Mouse (Mus musculus) kidney, embryonic 16.5 days (tissue): ENCODE data around the gene Ccdc120. TPM values are rescaled to one million over a fixed set of nuclear protein-coding genes. Genes with fewer than 3 reads are reported as not detected.
"Not testable (repeated sequence)": the region's sequence is repeated elsewhere in the genome, so short reads cannot be mapped to it uniquely, and the experiment has no call there.

Source experiments
- ATAC-seq: fragments of 200-750 bp; cut with Nextera tagmentation; 2 replicates; pipeline ENCODE4 v1.8.0; 2017; ENCODE audit warnings: moderate TSS enrichment; ENCODE audit not compliant: low FRiP score, low TSS enrichment
- H3K27ac ChIP-seq: fragments of 300-500 bp; sonication (generic); 2 replicates; pipeline ENCODE4 v1.5.1; 2014; ENCODE audit warnings: low read length
- H3K27me3 ChIP-seq: fragments of 300-500 bp; sonication (generic); 2 replicates; pipeline ENCODE4 v1.6.1; 2014; ENCODE audit warnings: low read length, control low read depth, mixed read lengths; ENCODE audit not compliant: insufficient read depth
- H3K36me3 ChIP-seq: fragments of 300-500 bp; sonication (generic); 2 replicates; pipeline ENCODE4 v1.6.1; 2014; ENCODE audit warnings: low read length, control low read depth, mixed read lengths; ENCODE audit not compliant: insufficient read depth
- H3K4me1 ChIP-seq: fragments of 300-500 bp; sonication (generic); 2 replicates; pipeline ENCODE4 v1.6.1; 2014; ENCODE audit warnings: low read length, control low read depth, mixed read lengths; ENCODE audit not compliant: insufficient read depth
- H3K4me2 ChIP-seq: fragments of 300-500 bp; sonication (generic); replicated peaks from 2 replicates; pipeline ENCODE4 v1.6.1; 2014; ENCODE audit warnings: low read depth, low read length
- H3K4me3 ChIP-seq: fragments of 300-500 bp; sonication (generic); 2 replicates; pipeline ENCODE4 v1.5.1; 2014; ENCODE audit warnings: mild to moderate bottlenecking, low read length
- H3K9ac ChIP-seq: fragments of 300-500 bp; sonication (generic); replicated peaks from 2 replicates; pipeline ENCODE4 v1.6.1; 2014; ENCODE audit warnings: low read length
- H3K9me3 ChIP-seq: fragments of 300-500 bp; sonication (generic); 2 replicates; pipeline ENCODE4 v1.6.1; 2016; ENCODE audit warnings: low read length, control low read depth
- WGBS: fragments of 180-500 bp; shearing (Covaris S2); extraction: QIAGEN DNeasy Blood & Tissue Kit; methylation state at CpG from one replicate; pipeline ENCODE4 v1.1.7; 2014; 5-methylcytosine and 5-hydroxymethylcytosine counted together
- polyA plus RNA-seq: library from polyadenylated mRNA; unstranded; fragments of >200 nt; fragmentation: Nextera tagmentation; extraction: Ambion mirVana; gene quantifications from 2 replicates; pipeline ENCODE4 v1.2.1, GENCODE M21; 2015

Gene Ccdc120
- polyA plus RNA-seq, 1 experiment from 2014 or later: 17.4 TPM

GRCm38 (mm10) chrX:7714135-7714899, 36.4 kb downstream of the Ccdc120 start, which contains the start of gene Wdr45:
Wdr45 (plus strand) TSS chrX:7714333.
- Histone ChIP-seq H3K4me3 (peak within 1 kb of the TSS; percentile 30), H3K4me2 (peak within 1 kb of the TSS; percentile 42), H3K9ac (peak within 1 kb of the TSS; percentile 58; the same call in 1 of the 2 replicates)
- H3K27me3 ChIP-seq, H3K4me1 ChIP-seq, H3K27ac ChIP-seq, H3K36me3 ChIP-seq, H3K9me3 ChIP-seq: not testable (repeated sequence)
- WGBS: 26% methylated on average over 40 of the region's 60 CpGs
- peak; percentile 97 for ATAC-seq

GRCm38 (mm10) chrX:7713764-7714134, 37.0 kb downstream of the Ccdc120 start:
- H3K9me3 ChIP-seq, ATAC-seq, H3K4me1 ChIP-seq, H3K36me3 ChIP-seq, H3K27me3 ChIP-seq, H3K27ac ChIP-seq: not testable (repeated sequence)
- 30% methylated on average over 5 of the region's 12 CpGs for WGBS
- H3K9ac ChIP-seq: peak overlapping the region; percentile 58; the same call in 1 of the 2 replicates
- H3K4me3 ChIP-seq: peak overlapping the region; percentile 28
- peak overlapping the region; percentile 38 for H3K4me2 ChIP-seq

- peak within 1 kb of the TSS; percentile 61; the same call in 1 of the 2 replicates for H3K27ac ChIP-seq
- WGBS: 12% methylated on average over 33 of the region's 33 CpGs
Observed at GRCm38 (mm10) chrX:7696954-7697381, 53.7 kb downstream of the Ccdc120 start, which contains the start of gene Gpkow. Gpkow (plus strand) TSS chrX:7697131.

GRCm38 (mm10) chrX:7696520-7696919, 54.2 kb downstream of the Ccdc120 start:
- H3K36me3 ChIP-seq: 0 out of 2 replicates have a peak, but pooled peaks cover 7% of the 10 kb centered on the region
- peak overlapping the region; percentile 68 for H3K4me3 ChIP-seq
- 40% methylated on average over 6 of the region's 6 CpGs for WGBS
- peak; percentile 21; the same call in 1 of the 2 replicates for ATAC-seq
- H3K27me3 ChIP-seq: no peaks in the 10 kb centered on the region
- H3K9ac ChIP-seq: no peak overlapping the region
- no peak overlapping the region for H3K27ac ChIP-seq
- no peaks in the 10 kb centered on the region for H3K4me1 ChIP-seq
- H3K9me3 ChIP-seq: no peaks in the 10 kb centered on the region
- peak overlapping the region; percentile 43 for H3K4me2 ChIP-seq

More at GRCm38 (mm10) chrX:7696954-7697381, 53.7 kb downstream of the Ccdc120 start, which contains the start of gene Gpkow:
- Histone ChIP-seq H3K4me1 (no peaks in the 10 kb centered on the region), H3K9ac (peak within 1 kb of the TSS; percentile 77), H3K27me3 (no peaks in the 10 kb centered on the region), H3K36me3 (0 out of 2 replicates have a peak, but pooled peaks cover 7% of the 10 kb centered on the region), H3K4me2 (peak within 1 kb of the TSS; percentile 60), H3K9me3 (no peaks in the 10 kb centered on the region), H3K4me3 (peak within 1 kb of the TSS; percentile 68)
- peak; percentile 93 for ATAC-seq

- H3K4me1 ChIP-seq: no peaks in the 10 kb centered on the region
- WGBS: 49% methylated on average over 4 of the region's 4 CpGs
- H3K27me3 ChIP-seq: no peaks in the 10 kb centered on the region
- H3K4me2 ChIP-seq: no peak overlapping the region
- H3K27ac ChIP-seq: no peak overlapping the region
- H3K9me3 ChIP-seq: no peaks in the 10 kb centered on the region
- no peaks in the 10 kb centered on the region for H3K36me3 ChIP-seq
- H3K4me3 ChIP-seq: no peak overlapping the region
- no peak for ATAC-seq
- no peak overlapping the region for H3K9ac ChIP-seq
Observed at GRCm38 (mm10) chrX:7692862-7693261, 57.8 kb downstream of the Ccdc120 start.

- Histone ChIP-seq H3K4me3 (no peak overlapping the region), H3K9ac (no peak overlapping the region), H3K4me1 (no peaks in the 10 kb centered on the region), H3K4me2 (no peak overlapping the region), H3K27ac (no peak overlapping the region), H3K27me3 (no peaks in the 10 kb centered on the region), H3K36me3 (no peaks in the 10 kb centered on the region), H3K9me3 (no peaks in the 10 kb centered on the region)
- WGBS: 47% methylated on average over 3 of the region's 3 CpGs
- no peak for ATAC-seq
Observed at GRCm38 (mm10) chrX:7690486-7690885, 60.2 kb downstream of the Ccdc120 start.

GRCm38 (mm10) chrX:7688321-7688720, 62.4 kb downstream of the Ccdc120 start:
- no peak for ATAC-seq
- Histone ChIP-seq H3K4me1 (no peaks in the 10 kb centered on the region), H3K4me2 (no peak overlapping the region), H3K4me3 (no peak overlapping the region), H3K36me3 (no peaks in the 10 kb centered on the region), H3K9ac (no peak overlapping the region), H3K27me3 (no peaks in the 10 kb centered on the region), H3K9me3 (no peaks in the 10 kb centered on the region), H3K27ac (no peak overlapping the region)
- 96% methylated on average over 2 of the region's 2 CpGs for WGBS

Other genes starting within 250 kb of the Ccdc120 start
- 0.18 TPM in 1 of 2 replicates, not detected in the other for gene Foxp3, start 177.3 kb downstream of the Ccdc120 start, polyA plus RNA-seq
- gene Ppp1r3f, start 176.6 kb downstream of the Ccdc120 start, polyA plus RNA-seq: 1.9 and 2.2 TPM in 2 replicates
- gene Ccdc22, start 145.4 kb downstream of the Ccdc120 start, polyA plus RNA-seq: 35.3 and 36.6 TPM in 2 replicates
- 0.04 and 0.09 TPM in 2 replicates for gene Cacna1f, start 143.8 kb downstream of the Ccdc120 start, polyA plus RNA-seq
- gene Syp, start 112.4 kb downstream of the Ccdc120 start, polyA plus RNA-seq: 3.1 and 3.6 TPM in 2 replicates
- gene Prickle3, start 93.6 kb downstream of the Ccdc120 start, polyA plus RNA-seq: 14.1 and 14.7 TPM in 2 replicates
- gene Plp2, start 79.5 kb downstream of the Ccdc120 start, polyA plus RNA-seq: 170 and 179 TPM in 2 replicates
- gene Magix, start 69.7 kb downstream of the Ccdc120 start, polyA plus RNA-seq: 0.91 and 1.4 TPM in 2 replicates
- gene Gpkow, start 53.8 kb downstream of the Ccdc120 start, polyA plus RNA-seq: 47.6 and 50.4 TPM in 2 replicates
- 45.7 and 48.8 TPM in 2 replicates for gene Wdr45, start 36.6 kb downstream of the Ccdc120 start, polyA plus RNA-seq
- 0.59 TPM in 1 of 2 replicates, not detected in the other for gene Gm45208, start 28.7 kb downstream of the Ccdc120 start, polyA plus RNA-seq
- gene Praf2, start 22.5 kb downstream of the Ccdc120 start, polyA plus RNA-seq: 69.3 and 74.7 TPM in 2 replicates
- gene Tfe3, start 11.7 kb upstream of the Ccdc120 start, polyA plus RNA-seq: 30.9 and 31.4 TPM in 2 replicates
- gene Gripap1, start 38.9 kb upstream of the Ccdc120 start, polyA plus RNA-seq: 47.5 and 57.0 TPM in 2 replicates
- gene Kcnd1, start 71.4 kb upstream of the Ccdc120 start, polyA plus RNA-seq: 1.7 and 1.9 TPM in 2 replicates
- gene Otud5, start 90.5 kb upstream of the Ccdc120 start, polyA plus RNA-seq: 37.5 and 39.1 TPM in 2 replicates
- gene Pim2, start 127.4 kb upstream of the Ccdc120 start, polyA plus RNA-seq: 11.7 and 13.4 TPM in 2 replicates
- gene Slc35a2, start 133.1 kb upstream of the Ccdc120 start, polyA plus RNA-seq: 37.8 and 41.1 TPM in 2 replicates
- gene Pqbp1, start 148.4 kb upstream of the Ccdc120 start, polyA plus RNA-seq: 113 and 124 TPM in 2 replicates
- 182 and 184 TPM in 2 replicates for gene Timm17b, start 148.5 kb upstream of the Ccdc120 start, polyA plus RNA-seq
- gene Gm10491, start 156.9 kb upstream of the Ccdc120 start, polyA plus RNA-seq: not detected in 2 replicates
- gene Gm10490, start 158.6 kb upstream of the Ccdc120 start, polyA plus RNA-seq: not detected in 2 replicates
- gene Pcsk1n, start 168.9 kb upstream of the Ccdc120 start, polyA plus RNA-seq: 1.4 and 2.3 TPM in 2 replicates
- gene Eras, start 177.7 kb upstream of the Ccdc120 start, polyA plus RNA-seq: not detected in 2 replicates
- 65.3 and 69.8 TPM in 2 replicates for gene Hdac6, start 197.0 kb upstream of the Ccdc120 start, polyA plus RNA-seq
- gene Gata1, start 227.2 kb upstream of the Ccdc120 start, polyA plus RNA-seq: 0.58 and 0.69 TPM in 2 replicates